Mouse (Mus musculus) testis, adult 2 months (tissue): ENCODE data around the gene Pex1. TPM values are rescaled to one million over a fixed set of nuclear protein-coding genes. Genes with fewer than 3 reads are reported as not detected.

Experiments used
- H3K27ac ChIP-seq: fragments of 200-500 bp; 2 replicates; pipeline ENCODE4 v1.5.1; 2012; ENCODE audit warnings: low read depth, low read length; ENCODE audit not compliant: control insufficient read depth, insufficient read depth
- H3K27me3 ChIP-seq: fragments of 200-500 bp; 2 replicates; pipeline ENCODE4 v1.6.1; 2012; ENCODE audit warnings: mild to moderate bottlenecking, low read length, moderate library complexity; ENCODE audit not compliant: control insufficient read depth, insufficient read depth
- H3K36me3 ChIP-seq: fragments of 200-500 bp; 2 replicates; pipeline ENCODE4 v1.6.1; 2012; ENCODE audit warnings: mild to moderate bottlenecking, low read length; ENCODE audit not compliant: control insufficient read depth, insufficient read depth
- H3K4me1 ChIP-seq: fragments of 200-500 bp; 2 replicates; pipeline ENCODE4 v1.6.1; 2012; ENCODE audit warnings: low read length; ENCODE audit not compliant: control insufficient read depth, insufficient read depth
- H3K4me3 ChIP-seq: fragments of 200-500 bp; 2 replicates; pipeline ENCODE4 v1.5.1; 2012; ENCODE audit warnings: low read depth, mild to moderate bottlenecking, low read length, moderate library complexity, mixed read lengths; ENCODE audit not compliant: control insufficient read depth
- CTCF ChIP-seq: fragments of 200-500 bp; IDR thresholded peaks from 2 replicates; pipeline ENCODE4 v1.5.1; 2012; ENCODE audit warnings: low read depth, mild to moderate bottlenecking, inconsistent platforms, low read length, moderate library complexity; ENCODE audit not compliant: control insufficient read depth, insufficient read depth, insufficient replicate concordance
- POLR2A ChIP-seq: fragments of 200-500 bp; IDR thresholded peaks from 2 replicates; pipeline ENCODE4 v1.6.1; 2012; ENCODE audit warnings: low read depth, mild to moderate bottlenecking, inconsistent platforms, low read length, moderate library complexity; ENCODE audit not compliant: control insufficient read depth
- polyA plus RNA-seq: library from polyadenylated mRNA; depleted of rRNA; stranded (reverse); fragments of >200 nt; gene quantifications from 2 replicates; pipeline ENCODE4 v1.2.3, GENCODE M21; 2012

Gene Pex1
- polyA plus RNA-seq, 1 experiment, result 3.8 TPM

GRCm38 (mm10) chr5:3620486-3620885 is 24.6 kb downstream of the Pex1 start:
- H3K36me3 ChIP-seq, result no peaks in the 10 kb centered on the region
- no peak for TF ChIP-seq CTCF
- TF ChIP-seq POLR2A, result no peak

GRCm38 (mm10) chr5:3630055-3630454 is 34.2 kb downstream of the Pex1 start:
- Histone ChIP-seq H3K27ac (no peak overlapping the region), H3K36me3 (no peaks in the 10 kb centered on the region), H3K4me1 (no peaks in the 10 kb centered on the region), H3K27me3 (no peaks in the 10 kb centered on the region), H3K4me3 (no peak overlapping the region)
- TF ChIP-seq POLR2A (no peak), CTCF (no peak)

More at GRCm38 (mm10) chr5:3620486-3620885, 24.6 kb downstream of the Pex1 start:
- no peaks in the 10 kb centered on the region for H3K27me3 ChIP-seq
- H3K27ac ChIP-seq, result no peak overlapping the region
- no peaks in the 10 kb centered on the region for H3K4me1 ChIP-seq
- H3K4me3 ChIP-seq, result no peak overlapping the region

- TF ChIP-seq POLR2A, result no peak
- H3K27ac ChIP-seq, result no peak overlapping the region
- H3K36me3 ChIP-seq, result 0 out of 2 replicates have a peak, but pooled peaks cover 2% of the 10 kb centered on the region
Measured at GRCm38 (mm10) chr5:3631512-3632271, 35.8 kb downstream of the Pex1 start.

GRCm38 (mm10) chr5:3632285-3632684 is 36.4 kb downstream of the Pex1 start:
- TF ChIP-seq CTCF, result no peak
- no peak for TF ChIP-seq POLR2A
- Histone ChIP-seq H3K27me3 (no peaks in the 10 kb centered on the region), H3K27ac (no peak overlapping the region), H3K4me3 (no peak overlapping the region), H3K36me3 (0 out of 2 replicates have a peak, but pooled peaks cover 2% of the 10 kb centered on the region), H3K4me1 (no peaks in the 10 kb centered on the region)

More at GRCm38 (mm10) chr5:3631512-3632271, 35.8 kb downstream of the Pex1 start:
- no peaks in the 10 kb centered on the region for H3K27me3 ChIP-seq
- H3K4me3 ChIP-seq, result no peak overlapping the region
- no peaks in the 10 kb centered on the region for H3K4me1 ChIP-seq

GRCm38 (mm10) chr5:3633315-3633714 is 37.4 kb downstream of the Pex1 start:
- H3K4me1 ChIP-seq, result no peaks in the 10 kb centered on the region
- no peak overlapping the region for H3K27ac ChIP-seq
- H3K27me3 ChIP-seq, result no peaks in the 10 kb centered on the region
- TF ChIP-seq POLR2A (no peak), CTCF (no peak)
- H3K36me3 ChIP-seq, result 0 out of 2 replicates have a peak, but pooled peaks cover 2% of the 10 kb centered on the region
- no peak overlapping the region for H3K4me3 ChIP-seq

- Histone ChIP-seq H3K27me3 (no peaks in the 10 kb centered on the region), H3K27ac (no peak overlapping the region), H3K4me1 (no peaks in the 10 kb centered on the region), H3K4me3 (no peak overlapping the region), H3K36me3 (0 out of 2 replicates have a peak, but pooled peaks cover 2% of the 10 kb centered on the region)
- no peak for TF ChIP-seq POLR2A
- TF ChIP-seq CTCF, result no peak
Measured at GRCm38 (mm10) chr5:3633951-3634350, 38.1 kb downstream of the Pex1 start.

GRCm38 (mm10) chr5:3635286-3635685 is 39.4 kb downstream of the Pex1 start:
- Histone ChIP-seq H3K27me3 (no peaks in the 10 kb centered on the region), H3K36me3 (peaks cover 2% of the 10 kb centered on the region; the same call in 1 of the 2 replicates), H3K4me3 (no peak overlapping the region), H3K4me1 (no peaks in the 10 kb centered on the region), H3K27ac (no peak overlapping the region)
- TF ChIP-seq POLR2A (no peak), CTCF (no peak)
